In genomic region chr9:57600620-57601352, GRCm38 (mm10) we compare ENCODE assay signal across 8 mouse cellular contexts. TPM values are rescaled to one million over a fixed set of nuclear protein-coding genes. Genes with fewer than 3 reads are reported as not detected.
DNase-seq lines count a peak whose midpoint lies in the region; ATAC-seq lines count a peak whose summit lies in the region.

No protein-coding gene starts in this region.

- H3K27ac ChIP-seq in heart, embryonic 10.5 days, result peak overlapping the region; percentile 68
- no peak overlapping the region for H3K27ac ChIP-seq in limb, embryonic 13.5 days

- no peak overlapping the region for H3K9ac ChIP-seq in limb, embryonic 13.5 days

- 3% methylated on average over 3 of the region's 3 CpGs for WGBS in heart, embryonic 10.5 days
- 0% methylated on average over 3 of the region's 3 CpGs for WGBS in limb, embryonic 13.5 days

- H3K9me3 ChIP-seq in heart, embryonic 10.5 days, result no peaks in the 10 kb centered on the region
- no peaks in the 10 kb centered on the region for H3K9me3 ChIP-seq in limb, embryonic 13.5 days

- DNase-seq in heart, embryonic 10.5 days (ENCODE audit: low spot score), result peak; percentile 92
- no peak for DNase-seq in heart, adult 18-20 months
- peak; percentile 32 for DNase-seq in thymus, postnatal 4 days
- no peak for DNase-seq in thymus, postnatal 25 days
- DNase-seq in yolk sac, embryonic 10.5 days (ENCODE audit: low spot score), result peak; percentile 75
- DNase-seq in adrenal gland, postnatal 14 days, result no peak
- DNase-seq in layer of hippocampus, adult 9-10 months (ENCODE audit: low spot score), result no peak

- H3K4me1 ChIP-seq in heart, embryonic 10.5 days, result peaks cover 57% of the 10 kb centered on the region
- H3K4me1 ChIP-seq in limb, embryonic 13.5 days, result peaks cover 16% of the 10 kb centered on the region

- peak; percentile 54; the same call in 1 of the 2 replicates for ATAC-seq in limb, embryonic 13.5 days (ENCODE audit: low FRiP score, low read depth)

- peaks cover 12% of the 10 kb centered on the region; the same call in 1 of the 2 replicates for H3K27me3 ChIP-seq in heart, embryonic 10.5 days (ENCODE audit: insufficient read depth, poor library complexity, severe bottlenecking)
- peaks cover 8% of the 10 kb centered on the region for H3K27me3 ChIP-seq in limb, embryonic 13.5 days

- no peak overlapping the region for H3K4me2 ChIP-seq in limb, embryonic 13.5 days (replicated peaks)

- H3K4me3 ChIP-seq in heart, embryonic 10.5 days, result no peak overlapping the region; the same call in 1 of the 2 replicates
- no peak overlapping the region for H3K4me3 ChIP-seq in limb, embryonic 13.5 days

- peaks cover 4% of the 10 kb centered on the region; the same call in 1 of the 2 replicates for H3K36me3 ChIP-seq in heart, embryonic 10.5 days
- H3K36me3 ChIP-seq in limb, embryonic 13.5 days, result peaks cover 6% of the 10 kb centered on the region; the same call in 1 of the 2 replicates

RNA-seq across cellular contexts. Expression of gene Cplx3, which starts 5.3 kb away (rescaled TPM):
- polyA plus RNA-seq in heart, embryonic 10.5 days (2016; fragmentation: Nextera tagmentation; extraction: Ambion mirVana), result 0.15 TPM in 1 of 2 replicates, not detected in the other
- not detected for total RNA-seq in heart, adult 18-20 months (2021)
- polyA plus RNA-seq in limb, embryonic 13.5 days (2015; fragmentation: Nextera tagmentation; extraction: Ambion mirVana), result not detected in 2 replicates
- total RNA-seq in adrenal gland, postnatal 14 days (2021), result not detected in 2 replicates

RNA-seq across cellular contexts. Expression of gene Ulk3, which starts 11.5 kb away (rescaled TPM):
- polyA plus RNA-seq in heart, embryonic 10.5 days (2016; fragmentation: Nextera tagmentation; extraction: Ambion mirVana), result 17.4 and 21.8 TPM in 2 replicates
- total RNA-seq in heart, adult 18-20 months (2021), result 1 to 10 TPM; 8.6 to 9.3 TPM
- polyA plus RNA-seq in limb, embryonic 13.5 days (2015; fragmentation: Nextera tagmentation; extraction: Ambion mirVana), result 21.0 and 21.4 TPM in 2 replicates
- total RNA-seq in adrenal gland, postnatal 14 days (2021), result 12.9 and 17.8 TPM in 2 replicates

RNA-seq across cellular contexts. Expression of gene Lman1l, which starts 19.8 kb away (rescaled TPM):
- polyA plus RNA-seq in heart, embryonic 10.5 days (2016; fragmentation: Nextera tagmentation; extraction: Ambion mirVana), result not detected in 2 replicates
- total RNA-seq in heart, adult 18-20 months (2021), result under 1 TPM; 0.15 to 0.23 TPM
- not detected in 2 replicates for polyA plus RNA-seq in limb, embryonic 13.5 days (2015; fragmentation: Nextera tagmentation; extraction: Ambion mirVana)
- not detected in 2 replicates for total RNA-seq in adrenal gland, postnatal 14 days (2021)

RNA-seq across cellular contexts. Expression of gene Scamp2, which starts 40.0 kb away (rescaled TPM):
- 53.5 and 53.9 TPM in 2 replicates for polyA plus RNA-seq in heart, embryonic 10.5 days (2016; fragmentation: Nextera tagmentation; extraction: Ambion mirVana)
- 10 to 100 TPM; 24.2 to 28.5 TPM for total RNA-seq in heart, adult 18-20 months (2021)
- polyA plus RNA-seq in limb, embryonic 13.5 days (2015; fragmentation: Nextera tagmentation; extraction: Ambion mirVana), result 67.1 and 69.1 TPM in 2 replicates
- total RNA-seq in adrenal gland, postnatal 14 days (2021), result 41.8 and 51.8 TPM in 2 replicates

RNA-seq across cellular contexts. Expression of gene Mpi, which starts 48.2 kb away (rescaled TPM):
- polyA plus RNA-seq in heart, embryonic 10.5 days (2016; fragmentation: Nextera tagmentation; extraction: Ambion mirVana), result 80.6 and 102 TPM in 2 replicates
- total RNA-seq in heart, adult 18-20 months (2021), result 100 to 1,000 TPM; 118 to 140 TPM
- 56.3 and 58.8 TPM in 2 replicates for polyA plus RNA-seq in limb, embryonic 13.5 days (2015; fragmentation: Nextera tagmentation; extraction: Ambion mirVana)
- 35.8 and 38.6 TPM in 2 replicates for total RNA-seq in adrenal gland, postnatal 14 days (2021)

Comparison
In these comparisons a context has a peak if more than half of its experiments do, and no peak if none do; other contexts are left out.
1. DNase-seq: peak in heart, embryonic 10.5 days (single experiment), thymus, postnatal 4 days (single experiment) and yolk sac, embryonic 10.5 days (single experiment); none in heart, adult 18-20 months (0 of 2), thymus, postnatal 25 days (single experiment), adrenal gland, postnatal 14 days (single experiment) and layer of hippocampus, adult 9-10 months (single experiment).